Mouse (Mus musculus) liver, adult (tissue): ENCODE results near the gene Gm9903.

ENCODE experiments used
- GATA4 ChIP-seq: IDR thresholded peaks from 2 replicates; pipeline ENCODE4 v1.6.1; 2014; ENCODE audit warnings: mild to moderate bottlenecking, low read length; ENCODE audit not compliant: insufficient replicate concordance

The Gm9903 gene

GRCm38 (mm10) chr5:33630061-33630460 lies 336 bp downstream of the Gm9903 start:
- no peak for TF ChIP-seq GATA4

- no peak for TF ChIP-seq GATA4
Measured at GRCm38 (mm10) chr5:33630615-33631014, 890 bp downstream of the Gm9903 start.

GRCm38 (mm10) chr5:33632526-33632925 lies 2.8 kb downstream of the Gm9903 start:
- TF ChIP-seq GATA4, result no peak

GRCm38 (mm10) chr5:33635361-33635760 lies 5.6 kb downstream of the Gm9903 start:
- TF ChIP-seq GATA4, result no peak

GRCm38 (mm10) chr5:33637606-33638350 lies 8.1 kb downstream of the Gm9903 start:
- no peak for TF ChIP-seq GATA4

GRCm38 (mm10) chr5:33638826-33639225 lies 9.1 kb downstream of the Gm9903 start:
- TF ChIP-seq GATA4, result peak; percentile 59; the same call in 1 of the 2 replicates

GRCm38 (mm10) chr5:33640652-33641051 lies 10.9 kb downstream of the Gm9903 start:
- no peak for TF ChIP-seq GATA4

- TF ChIP-seq GATA4, result no peak
Measured at GRCm38 (mm10) chr5:33651017-33651416, 21.3 kb downstream of the Gm9903 start.

- no peak for TF ChIP-seq GATA4
Measured at GRCm38 (mm10) chr5:33651541-33651920, 21.8 kb downstream of the Gm9903 start.

- TF ChIP-seq GATA4, result peak; percentile 63; the same call in 1 of the 2 replicates
Measured at GRCm38 (mm10) chr5:33651921-33652782, 22.4 kb downstream of the Gm9903 start, which contains the start of gene Slbp. Gene Slbp, minus strand, starts transcription at chr5:33652574.

- TF ChIP-seq GATA4, result no peak
Measured at GRCm38 (mm10) chr5:33652783-33653173, 23.1 kb downstream of the Gm9903 start.

GRCm38 (mm10) chr5:33654424-33654823 lies 24.7 kb downstream of the Gm9903 start:
- no peak for TF ChIP-seq GATA4

GRCm38 (mm10) chr5:33655251-33655840 lies 25.6 kb downstream of the Gm9903 start:
- TF ChIP-seq GATA4, result no peak

- no peak for TF ChIP-seq GATA4
Measured at GRCm38 (mm10) chr5:33656739-33657138, 27.0 kb downstream of the Gm9903 start.

GRCm38 (mm10) chr5:33657251-33657786 lies 27.6 kb downstream of the Gm9903 start:
- no peak for TF ChIP-seq GATA4
